Mouse (Mus musculus) layer of hippocampus, adult 2 months (tissue): ENCODE measurements around the gene Fam228b. TPM values are rescaled to one million over a fixed set of nuclear protein-coding genes. Genes with fewer than 3 reads are reported as not detected.
A peak's percentile ranks its signal among the peaks of the same experiment; 100 is the strongest.
"Not testable (repeated sequence)": the region's sequence is repeated elsewhere in the genome, so short reads cannot be mapped to it uniquely, and the experiment has no call there.

Experiments
- DNase-seq, 2 experiments: peaks; one replicate each; pipeline ENCODE4 v3.0.0; 2022; ENCODE audit warnings: low spot score in 2 of 2
- H3K27ac ChIP-seq: fragments of 200-600 bp; 2 replicates; pipeline ENCODE4 v1.8.1; 2022
- H3K4me3 ChIP-seq: fragments of 200-600 bp; 2 replicates; pipeline ENCODE4 v1.8.1; 2022; ENCODE audit warnings: mild to moderate bottlenecking
- CTCF ChIP-seq: fragments of 200-600 bp; conservative IDR thresholded peaks from 2 replicates; pipeline ENCODE4 v1.8.1; 2022; ENCODE audit warnings: antibody characterized with exemption, mild to moderate bottlenecking, moderate library complexity
- total RNA-seq, 2 experiments: library from RNA; stranded (reverse); gene quantifications; 2 replicates each; pipeline ENCODE4 v1.2.3; 2021

The Fam228b gene
- total RNA-seq, 2 experiments from 2014 or later: 22.2 to 27.6 TPM

- TF ChIP-seq CTCF: 0 out of 2 replicates have a peak, but pooled peaks have one; percentile 9
- DNase-seq: no peak
- H3K4me3 ChIP-seq: no peak overlapping the region
- no peak overlapping the region for H3K27ac ChIP-seq
Measured at GRCm38 (mm10) chr12:4781270-4781669, 12.2 kb upstream of the Fam228b start.

- no peak for DNase-seq
- no peak for TF ChIP-seq CTCF
- Histone ChIP-seq H3K27ac (no peak overlapping the region), H3K4me3 (no peak overlapping the region)
Measured at GRCm38 (mm10) chr12:4780245-4780644, 11.2 kb upstream of the Fam228b start.

GRCm38 (mm10) chr12:4777734-4778133, 8.7 kb upstream of the Fam228b start:
- TF ChIP-seq CTCF: no peak
- H3K27ac ChIP-seq: no peak overlapping the region
- DNase-seq: no peak
- H3K4me3 ChIP-seq: no peak overlapping the region

- H3K27ac ChIP-seq: no peak overlapping the region
- no peak overlapping the region for H3K4me3 ChIP-seq
- DNase-seq: no peak
- no peak for TF ChIP-seq CTCF
Measured at GRCm38 (mm10) chr12:4775588-4775949, 6.5 kb upstream of the Fam228b start.

- no peak for DNase-seq
- TF ChIP-seq CTCF: no peak
- Histone ChIP-seq H3K4me3 (no peak overlapping the region), H3K27ac (no peak overlapping the region)
Measured at GRCm38 (mm10) chr12:4774895-4775587, 6.0 kb upstream of the Fam228b start.

GRCm38 (mm10) chr12:4769333-4769723, 261 bp upstream of the Fam228b start:
- Histone ChIP-seq H3K27ac (peak overlapping the region; percentile 99), H3K4me3 (peak overlapping the region; percentile 85)
- no peak for DNase-seq
- TF ChIP-seq CTCF: no peak

- Histone ChIP-seq H3K4me3 (no peak overlapping the region), H3K27ac (no peak overlapping the region)
- no peak for DNase-seq
- TF ChIP-seq CTCF: no peak
Measured at GRCm38 (mm10) chr12:4757060-4757459, 12.0 kb downstream of the Fam228b start.

- not testable (repeated sequence) for DNase-seq, H3K4me3 ChIP-seq, H3K27ac ChIP-seq
Measured at GRCm38 (mm10) chr12:4754451-4754850, 14.6 kb downstream of the Fam228b start.

GRCm38 (mm10) chr12:4744486-4744885, 24.6 kb downstream of the Fam228b start:
- TF ChIP-seq CTCF: no peak
- no peak overlapping the region for H3K27ac ChIP-seq
- H3K4me3 ChIP-seq: no peak overlapping the region
- peak in 1 of 2 experiments; percentile 5 for DNase-seq

GRCm38 (mm10) chr12:4742183-4742582, 26.9 kb downstream of the Fam228b start:
- Histone ChIP-seq H3K27ac (no peak overlapping the region), H3K4me3 (no peak overlapping the region)
- TF ChIP-seq CTCF: peak; percentile 59
- no peak for DNase-seq

- Histone ChIP-seq H3K27ac (no peak overlapping the region), H3K4me3 (no peak overlapping the region)
- no peak for TF ChIP-seq CTCF
- DNase-seq: no peak
Measured at GRCm38 (mm10) chr12:4740823-4741222, 28.2 kb downstream of the Fam228b start.

- no peak within 1 kb of the TSS for H3K27ac ChIP-seq
- H3K4me3 ChIP-seq: no peak within 1 kb of the TSS
- DNase-seq: no peak
- TF ChIP-seq CTCF: no peak
Measured at GRCm38 (mm10) chr12:4738031-4738576, 31.0 kb downstream of the Fam228b start, which contains the start of gene Fam228a. Fam228a (minus strand) TSS chr12:4738430.

- no peak for DNase-seq
- H3K4me3 ChIP-seq: no peak overlapping the region
- no peak overlapping the region for H3K27ac ChIP-seq
- no peak for TF ChIP-seq CTCF
Measured at GRCm38 (mm10) chr12:4732332-4732731, 36.7 kb downstream of the Fam228b start.

- TF ChIP-seq CTCF: no peak
- no peak for DNase-seq
- H3K27ac ChIP-seq: no peak overlapping the region
- H3K4me3 ChIP-seq: no peak overlapping the region
Measured at GRCm38 (mm10) chr12:4731629-4732028, 37.4 kb downstream of the Fam228b start.
